Mouse (Mus musculus) gastrocnemius, postnatal 14 days (tissue): ENCODE results near the gene Fam83c. TPM values are rescaled to one million over a fixed set of nuclear protein-coding genes. Genes with fewer than 3 reads are reported as not detected.

Source experiments
- DNase-seq: peaks from one replicate; pipeline ENCODE4 v3.0.0; 2021; ENCODE audit warnings: mixed read lengths
- intact Hi-C: fragments of 180-260 bp; cut with DNase I; formaldehyde crosslinking; loops from one replicate; pipeline ENCODE4 v1.15.1; 2025; ENCODE audit warnings: low total_unique reads
- total RNA-seq, 2 experiments: library from RNA; stranded (reverse); gene quantifications; 2 replicates each; pipeline ENCODE4 v1.2.3; 2021

Fam83c gene
- total RNA-seq, 2 experiments from 2014 or later: not detected

- intact Hi-C loops: no loop called here
- no peak for DNase-seq
Observed at GRCm38 (mm10) chr2:155831302-155831701, 3.4 kb downstream of the Fam83c start.

- intact Hi-C loops: no loop called here
- DNase-seq: no peak
Observed at GRCm38 (mm10) chr2:155830841-155831240, 3.8 kb downstream of the Fam83c start.

GRCm38 (mm10) chr2:155826630-155827424 is 7.8 kb downstream of the Fam83c start, which contains the start of gene Eif6:
TSS of gene Eif6 (minus strand) at chr2:155826925.
- DNase-seq: peak; percentile 87
- intact Hi-C loops: no loop called here

- intact Hi-C loops: no loop called here
- DNase-seq: no peak
Observed at GRCm38 (mm10) chr2:155825904-155826629, 8.6 kb downstream of the Fam83c start.

- intact Hi-C loops: no loop called here
- DNase-seq: no peak
Observed at GRCm38 (mm10) chr2:155823722-155824121, 10.9 kb downstream of the Fam83c start.

- intact Hi-C loops: no loop called here
- DNase-seq: no peak
Observed at GRCm38 (mm10) chr2:155820779-155821178, 13.9 kb downstream of the Fam83c start.

GRCm38 (mm10) chr2:155819449-155820251 is 15.0 kb downstream of the Fam83c start:
- no peak for DNase-seq
- intact Hi-C loops: no loop called here

- intact Hi-C loops: no loop called here
- DNase-seq: no peak
Observed at GRCm38 (mm10) chr2:155819392-155819448, 15.4 kb downstream of the Fam83c start, which contains the start of gene BC029722. TSS of gene BC029722 (minus strand) at chr2:155819426.

GRCm38 (mm10) chr2:155818596-155819391 is 15.9 kb downstream of the Fam83c start:
- intact Hi-C loops: no loop called here
- peak; percentile 97 for DNase-seq

- peak; percentile 52 for DNase-seq
- intact Hi-C loops: no loop called here
Observed at GRCm38 (mm10) chr2:155817301-155818245, 17.1 kb downstream of the Fam83c start.

- intact Hi-C loops: no loop called here
- DNase-seq: no peak
Observed at GRCm38 (mm10) chr2:155816179-155816578, 18.5 kb downstream of the Fam83c start.

- no peak for DNase-seq
- intact Hi-C loops: no loop called here
Observed at GRCm38 (mm10) chr2:155814829-155815228, 19.8 kb downstream of the Fam83c start.

- no peak for DNase-seq
- intact Hi-C loops: no loop called here
Observed at GRCm38 (mm10) chr2:155812637-155813036, 22.0 kb downstream of the Fam83c start.

GRCm38 (mm10) chr2:155811821-155812396 is 22.7 kb downstream of the Fam83c start:
- intact Hi-C loops: no loop called here
- DNase-seq: peak; percentile 71

GRCm38 (mm10) chr2:155809620-155810019 is 25.0 kb downstream of the Fam83c start:
- intact Hi-C loops: no loop called here
- no peak for DNase-seq

GRCm38 (mm10) chr2:155807408-155807807 is 27.2 kb downstream of the Fam83c start:
- DNase-seq: no peak
- intact Hi-C loops: no loop called here

- DNase-seq: no peak
- intact Hi-C loops: no loop called here
Observed at GRCm38 (mm10) chr2:155806548-155806947, 28.1 kb downstream of the Fam83c start.

GRCm38 (mm10) chr2:155805925-155806255 is 28.8 kb downstream of the Fam83c start:
- intact Hi-C loops: no loop called here
- no peak for DNase-seq
